Mouse (Mus musculus): ENCODE results near the gene Nt5c1b. TPM values are rescaled to one million over a fixed set of nuclear protein-coding genes. Genes with fewer than 3 reads are reported as not detected.

Nt5c1b gene
- polyA plus RNA-seq (2021): not detected

DNA sequence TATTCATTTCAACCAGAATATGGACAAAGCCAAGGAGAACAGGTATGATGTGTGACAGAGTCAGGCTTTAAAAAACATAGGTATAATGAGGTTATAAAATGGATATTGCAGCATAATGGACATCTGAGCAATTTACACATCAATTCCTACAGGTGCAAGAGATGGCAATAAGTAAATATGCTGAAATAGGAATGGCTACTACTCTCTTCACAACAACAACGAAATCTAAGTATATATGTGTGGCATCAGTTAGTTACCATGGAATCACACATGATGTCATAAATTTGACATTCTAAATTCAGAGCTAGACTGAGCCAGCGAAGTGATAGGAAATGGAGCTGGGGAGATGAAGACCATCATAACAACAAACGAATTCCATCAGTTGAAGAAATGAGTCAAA is at the start of gene Nt5c1b:
Gene Nt5c1b, plus strand, starts transcription at position 301 of the 400 bp plus-strand sequence.
- in situ Hi-C loops (cut with MboI; ENCODE audit: low pct_unique_long_range_greater_than_20kb): no loop called here
- POLR2A ChIA-PET: no interaction called here
- TF ChIP-seq CTCF (IDR thresholded peaks at IDR 0.05): no peak
- DNase-seq (ENCODE audit: low read depth, low spot score) (no peak), ATAC-seq (no peak)
- no peaks in the 10 kb centered on the region for H3K27me3 ChIP-seq
- CTCF ChIA-PET: no interaction called here

DNA sequence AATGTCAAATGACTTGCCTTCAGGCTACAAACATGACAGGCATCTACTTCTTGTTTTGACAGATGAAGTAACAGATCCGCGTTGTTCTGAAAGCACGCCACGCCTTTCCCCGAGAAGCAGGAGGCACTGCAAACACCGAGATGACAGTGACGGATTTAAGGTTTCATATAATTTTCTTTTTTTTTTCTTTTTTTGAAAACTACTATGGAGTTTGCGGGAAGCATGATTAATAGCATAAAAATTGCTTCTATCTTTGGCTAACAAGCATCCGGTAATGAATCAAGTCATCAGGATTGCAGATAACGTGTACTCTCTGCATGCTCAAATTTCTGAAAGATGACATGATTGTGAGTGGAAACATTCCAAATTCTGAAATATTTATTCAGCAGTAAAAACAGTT is 42.1 kb upstream of the Nt5c1b start:
- TF ChIP-seq CTCF (IDR thresholded peaks at IDR 0.05): no peak
- ATAC-seq (no peak), DNase-seq (ENCODE audit: low read depth, low spot score) (peak; percentile 20)
- ChIA-PET POLR2A (no interaction called here), CTCF (no interaction called here)
- no peaks in the 10 kb centered on the region for H3K27me3 ChIP-seq
- in situ Hi-C loops (cut with MboI; ENCODE audit: low pct_unique_long_range_greater_than_20kb): no loop called here

DNA sequence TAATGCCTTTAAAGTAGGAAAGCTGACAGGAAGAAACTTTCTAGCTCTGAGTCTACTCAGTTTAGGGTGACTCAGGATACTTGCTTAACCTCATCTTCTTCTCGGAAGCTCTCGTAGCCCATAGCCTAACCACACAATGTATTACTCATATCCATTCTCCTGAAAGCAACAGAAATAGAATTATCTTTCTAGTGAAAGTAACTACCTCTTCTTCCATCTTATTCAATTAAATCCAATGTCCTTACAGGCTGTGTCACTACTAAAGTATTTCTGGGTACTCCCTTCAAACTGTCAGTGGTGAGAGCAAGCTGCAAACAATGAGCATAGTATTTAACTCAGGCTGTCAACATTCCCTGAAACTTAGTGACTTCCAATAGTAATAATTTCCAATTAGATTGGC is 40.3 kb upstream of the Nt5c1b start:
- CTCF ChIA-PET: interaction anchor here (1.3 kb wide), 2 partner anchors 11 to 21 kb away, joined by 3 to 4 read pairs; no protein-coding TSS in a partner anchor
- peak; percentile 47 for ATAC-seq

DNA sequence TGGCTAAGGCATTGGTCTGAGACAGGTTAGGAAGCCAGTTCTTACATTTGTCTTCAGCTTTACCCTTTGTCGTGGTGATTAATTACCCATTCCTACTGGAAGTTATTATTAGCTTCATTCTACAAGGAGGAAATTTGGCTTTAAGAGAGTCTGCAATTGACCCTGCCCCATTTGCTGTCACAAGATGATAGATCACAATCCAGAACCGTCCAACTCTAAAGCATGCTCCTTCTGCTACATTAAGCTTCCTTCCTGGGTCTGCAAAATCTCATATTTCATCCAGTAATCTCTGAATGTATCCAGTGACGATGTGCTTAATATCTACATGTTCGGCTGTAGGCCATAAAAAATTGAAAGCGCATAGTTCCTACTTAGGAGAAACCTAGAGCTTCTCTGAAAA is 29.2 kb upstream of the Nt5c1b start:
- ATAC-seq (no peak), DNase-seq (ENCODE audit: low read depth, low spot score) (no peak)
- in situ Hi-C loops (cut with MboI; ENCODE audit: low pct_unique_long_range_greater_than_20kb): no loop called here
- no peaks in the 10 kb centered on the region for H3K27me3 ChIP-seq
- ChIA-PET POLR2A (no interaction called here), CTCF (interaction anchor here (1.3 kb wide), 1 partner anchor 10 kb away, joined by 4 read pairs; no protein-coding TSS in a partner anchor)
- TF ChIP-seq CTCF (IDR thresholded peaks at IDR 0.05): no peak

More for the DNA sequence above, 40.3 kb upstream of the Nt5c1b start:
- TF ChIP-seq CTCF (IDR thresholded peaks at IDR 0.05): no peak
- peak; percentile 20 for DNase-seq (ENCODE audit: low read depth, low spot score)
- no peaks in the 10 kb centered on the region for H3K27me3 ChIP-seq
- POLR2A ChIA-PET: no interaction called here
- in situ Hi-C loops (cut with MboI; ENCODE audit: low pct_unique_long_range_greater_than_20kb): no loop called here

DNA sequence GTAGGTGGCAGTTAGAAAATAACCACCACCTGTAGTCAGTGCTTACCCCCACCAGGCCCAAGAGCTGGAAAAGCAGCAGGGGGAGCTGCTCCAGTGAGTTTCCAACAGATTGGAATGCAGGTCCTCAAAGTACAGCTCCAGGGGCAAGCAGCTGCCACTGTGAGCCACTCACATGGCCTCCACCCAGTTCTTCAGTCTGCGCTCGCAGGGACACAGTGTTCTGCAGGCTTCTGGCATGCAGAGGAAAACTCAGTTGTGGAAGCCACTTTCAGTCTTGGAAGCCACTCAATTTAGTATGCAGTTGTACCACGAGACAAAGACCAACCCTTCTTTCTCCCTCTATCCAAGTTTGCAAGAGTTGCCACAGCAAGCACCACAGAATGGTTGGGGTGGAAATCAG is 19.1 kb upstream of the Nt5c1b start:
- ChIA-PET CTCF (interaction anchor here (1.2 kb wide), 1 partner anchor 21 kb away, joined by 3 read pairs; no protein-coding TSS in a partner anchor), POLR2A (no interaction called here)
- H3K27me3 ChIP-seq: no peaks in the 10 kb centered on the region
- in situ Hi-C loops (cut with MboI; ENCODE audit: low pct_unique_long_range_greater_than_20kb): no loop called here
- no peak for TF ChIP-seq CTCF (IDR thresholded peaks at IDR 0.05)
- ATAC-seq (no peak), DNase-seq (ENCODE audit: low read depth, low spot score) (no peak)

DNA sequence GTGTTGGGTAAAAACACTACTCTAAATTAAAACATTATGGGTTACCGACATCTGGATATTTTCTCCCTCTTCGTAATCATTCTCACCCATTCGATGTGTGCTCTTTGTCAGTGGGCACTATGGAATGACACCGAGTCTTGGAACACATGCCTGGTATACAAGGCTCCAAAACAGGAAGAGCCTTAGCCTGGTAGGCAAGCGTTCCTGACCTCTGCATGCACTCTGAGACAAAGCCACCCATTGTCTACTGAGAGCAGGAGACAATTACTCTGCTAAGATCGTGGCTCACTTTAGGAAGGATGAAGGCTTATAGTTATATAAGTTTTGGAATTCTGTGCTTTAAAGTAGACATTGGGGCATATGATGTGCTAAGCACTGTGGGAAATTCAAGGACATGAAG is 12.0 kb upstream of the Nt5c1b start:
- in situ Hi-C loops (cut with MboI; ENCODE audit: low pct_unique_long_range_greater_than_20kb): no loop called here
- no peak for DNase-seq (ENCODE audit: low read depth, low spot score)
- no peak for TF ChIP-seq CTCF (IDR thresholded peaks at IDR 0.05)
- CTCF ChIA-PET: no interaction called here
- no peak for ATAC-seq
- POLR2A ChIA-PET: no interaction called here
- H3K27me3 ChIP-seq: no peaks in the 10 kb centered on the region

DNA sequence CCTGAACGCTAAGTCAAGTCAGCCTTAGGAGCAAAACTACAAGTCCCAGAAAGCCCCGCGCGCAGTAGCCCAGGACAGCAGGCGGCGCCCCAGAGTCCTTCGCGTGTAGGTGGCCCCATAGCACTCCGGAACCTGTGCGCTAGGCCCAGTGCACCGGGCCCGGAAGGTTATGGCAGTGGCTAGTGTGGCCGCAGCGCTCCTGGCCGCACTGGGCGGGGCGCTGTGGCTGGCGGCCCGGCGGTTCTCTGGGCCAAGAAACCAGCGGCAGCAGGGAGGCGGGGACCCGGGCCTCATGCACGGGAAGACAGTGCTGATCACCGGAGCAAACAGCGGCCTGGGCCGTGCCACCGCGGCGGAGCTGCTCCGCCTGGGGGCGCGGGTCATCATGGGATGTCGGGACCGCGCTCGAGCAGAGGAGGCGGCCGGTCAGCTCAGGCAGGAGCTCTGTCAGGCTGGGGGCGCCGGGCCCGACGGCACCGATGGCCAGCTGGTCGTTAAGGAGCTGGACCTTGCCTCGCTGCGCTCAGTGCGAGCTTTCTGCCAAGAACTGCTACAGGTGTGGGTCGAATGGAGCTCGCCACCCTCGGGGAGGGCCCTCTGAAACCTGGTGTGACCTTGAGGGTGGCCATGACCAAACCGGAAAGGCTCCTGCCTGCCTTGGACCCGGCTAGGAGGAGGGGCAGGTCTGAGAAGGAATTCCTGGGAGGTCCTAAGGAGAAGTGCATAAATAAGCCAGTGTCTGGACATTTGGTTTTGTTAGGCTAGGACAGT is 21.1 kb downstream of the Nt5c1b start, which contains the start of gene Rdh14:
Gene Rdh14, plus strand, starts transcription at position 102 of the 771 bp plus-strand sequence.
- ATAC-seq (peak; percentile 98), DNase-seq (ENCODE audit: low read depth, low spot score) (peak; percentile 72)
- ChIA-PET POLR2A (interaction anchor here (0.7 to 1.3 kb wide), 3 partner anchors 8 to 124 kb away, joined by 3 to 5 read pairs (median 3); no protein-coding TSS in a partner anchor), CTCF (interaction anchor here (1.3 kb wide), 1 partner anchor 1265 kb away, joined by 3 read pairs; no protein-coding TSS in a partner anchor)
- TF ChIP-seq CTCF (IDR thresholded peaks at IDR 0.05): peak; percentile 98
- H3K27me3 ChIP-seq: no peaks in the 10 kb centered on the region
- in situ Hi-C loops (cut with MboI; ENCODE audit: low pct_unique_long_range_greater_than_20kb): no loop called here

DNA sequence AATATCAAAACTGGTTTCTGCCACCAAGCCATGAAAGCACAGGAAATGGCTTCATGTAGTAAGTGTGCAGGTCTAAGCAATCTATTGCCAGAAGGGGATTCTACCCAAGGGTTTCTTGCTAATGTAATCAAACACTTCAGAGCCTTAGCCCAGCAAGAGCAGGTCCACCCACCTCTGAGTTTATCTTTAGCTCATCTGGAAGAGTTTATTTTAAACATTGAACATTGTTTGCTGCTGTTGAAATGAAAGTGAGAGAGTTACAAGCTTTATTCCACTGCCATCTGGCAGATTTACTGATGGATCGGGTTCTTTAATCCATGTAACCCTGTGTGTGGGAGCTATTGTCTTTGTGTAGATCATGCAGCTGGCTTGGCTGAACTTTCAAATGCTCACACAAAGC is 31.0 kb downstream of the Nt5c1b start:
- no peaks in the 10 kb centered on the region for H3K27me3 ChIP-seq
- no peak for TF ChIP-seq CTCF (IDR thresholded peaks at IDR 0.05)
- ATAC-seq (no peak), DNase-seq (ENCODE audit: low read depth, low spot score) (no peak)
- ChIA-PET POLR2A (no interaction called here), CTCF (interaction anchor here (1.3 kb wide), 1 partner anchor 9 kb away, joined by 3 read pairs; no protein-coding TSS in a partner anchor)
- in situ Hi-C loops (cut with MboI; ENCODE audit: low pct_unique_long_range_greater_than_20kb): no loop called here

DNA sequence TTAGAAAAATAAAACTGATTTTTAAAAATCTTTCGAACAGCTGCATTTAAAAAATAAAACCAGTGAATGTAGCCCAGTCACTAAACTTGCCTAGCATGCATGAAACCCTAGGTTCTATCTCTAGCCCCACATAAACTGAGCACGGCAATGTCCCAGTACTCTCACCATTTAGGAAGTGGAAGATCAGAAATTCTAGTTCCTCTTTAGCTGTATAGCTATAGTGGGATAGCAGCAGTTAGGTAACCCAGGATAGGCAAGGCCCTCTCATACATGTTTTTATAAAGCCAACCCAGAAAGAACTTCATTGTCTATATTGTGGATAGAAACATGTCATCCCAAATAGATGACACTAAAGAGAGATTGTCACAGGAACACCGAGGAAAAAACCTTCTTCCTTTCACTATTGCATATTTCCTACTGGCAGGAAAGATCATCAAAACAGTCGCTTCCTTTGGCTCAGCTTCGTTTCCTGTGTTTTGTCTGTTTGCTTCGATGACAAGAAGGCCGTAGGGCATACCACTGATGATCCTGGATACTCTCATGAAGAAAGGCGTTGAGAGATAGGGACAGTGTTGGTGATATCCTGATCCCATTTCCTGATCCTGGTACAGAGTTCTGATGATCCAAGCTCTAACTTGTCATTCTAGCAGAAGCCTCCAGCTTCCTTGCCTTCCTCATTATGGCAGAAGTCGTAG is 32.8 kb downstream of the Nt5c1b start:
- in situ Hi-C loops (cut with MboI; ENCODE audit: low pct_unique_long_range_greater_than_20kb): no loop called here
- ATAC-seq (no peak), DNase-seq (ENCODE audit: low read depth, low spot score) (no peak)
- no peak for TF ChIP-seq CTCF (IDR thresholded peaks at IDR 0.05)
- ChIA-PET POLR2A (interaction anchor here (1.1 kb wide), 1 partner anchor 11 kb away, joined by 3 read pairs; no protein-coding TSS in a partner anchor), CTCF (interaction anchor here (1.3 to 1.7 kb wide), 2 partner anchors 8 to 42 kb away, joined by 3 read pairs; no protein-coding TSS in a partner anchor)
- H3K27me3 ChIP-seq: no peaks in the 10 kb centered on the region

DNA sequence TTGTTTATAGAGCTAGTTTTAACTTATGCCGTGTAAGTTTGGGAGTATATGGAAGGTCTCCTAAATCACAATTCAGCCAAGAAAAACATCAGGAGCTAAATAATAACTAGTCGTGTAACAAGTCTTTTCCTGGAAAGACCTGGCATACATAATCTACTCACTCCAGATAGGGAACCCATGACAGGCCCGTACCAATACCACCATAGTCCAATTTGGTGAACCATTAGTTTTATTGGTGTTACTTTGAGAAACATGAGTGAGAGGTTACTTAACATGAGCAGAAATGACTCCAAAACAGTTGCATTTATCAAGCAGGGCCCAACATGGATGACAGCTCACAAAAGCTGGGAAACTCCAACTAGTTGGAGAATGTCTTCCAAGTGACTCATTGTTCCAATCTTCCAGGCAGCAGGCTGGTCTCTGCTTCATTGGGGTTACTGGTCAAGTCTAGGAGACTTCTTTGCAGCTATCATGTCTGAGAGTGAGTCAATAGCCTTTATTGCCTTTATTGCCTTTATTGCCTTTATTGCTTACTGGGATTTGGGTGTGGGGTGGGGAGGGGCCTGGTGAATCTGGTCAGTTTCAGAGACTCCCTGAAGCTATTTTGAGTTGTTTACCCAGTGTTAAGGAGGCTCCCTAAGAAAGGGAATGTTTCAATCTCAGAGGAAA is 40.9 kb downstream of the Nt5c1b start:
- TF ChIP-seq CTCF (IDR thresholded peaks at IDR 0.05): no peak
- H3K27me3 ChIP-seq: no peaks in the 10 kb centered on the region
- in situ Hi-C loops (cut with MboI; ENCODE audit: low pct_unique_long_range_greater_than_20kb): no loop called here
- ChIA-PET CTCF (interaction anchor here (1.2 to 1.5 kb wide), 3 partner anchors 9 to 28 kb away, joined by 3 to 6 read pairs (median 3); no protein-coding TSS in a partner anchor), POLR2A (no interaction called here)
- no peak for DNase-seq (ENCODE audit: low read depth, low spot score)
- ATAC-seq: no peak

All from Patski (cell line).